Mouse (Mus musculus) stomach, embryonic 14.5 days (tissue): Measurements from ENCODE around the gene Itprip. TPM values are rescaled to one million over a fixed set of nuclear protein-coding genes. Genes with fewer than 3 reads are reported as not detected.

ENCODE experiments used
- ATAC-seq: fragments of 200-750 bp; cut with Nextera tagmentation; 2 replicates; pipeline ENCODE4 v1.8.0; 2017; ENCODE audit warnings: low read depth, moderate TSS enrichment; ENCODE audit not compliant: insufficient number of reproducible peaks, insufficient read depth, low FRiP score
- H3K27ac ChIP-seq: fragments of 300-500 bp; sonication (generic); 2 replicates; pipeline ENCODE4 v1.5.1; 2014; ENCODE audit warnings: mild to moderate bottlenecking, low read length, moderate library complexity, mixed read lengths
- H3K27me3 ChIP-seq: fragments of 300-500 bp; sonication (generic); 2 replicates; pipeline ENCODE4 v1.6.1; 2014; ENCODE audit warnings: low read length, control low read depth, mixed read lengths; ENCODE audit not compliant: control insufficient read depth, insufficient read depth
- H3K36me3 ChIP-seq: fragments of 300-500 bp; sonication (generic); 2 replicates; pipeline ENCODE4 v1.6.1; 2014; ENCODE audit warnings: mild to moderate bottlenecking, control low read depth, low read length, moderate library complexity, mixed read lengths; ENCODE audit not compliant: control insufficient read depth, insufficient read depth
- H3K4me1 ChIP-seq: fragments of 300-500 bp; sonication (generic); 2 replicates; pipeline ENCODE4 v1.6.1; 2014; ENCODE audit warnings: low read length, control low read depth, mixed read lengths; ENCODE audit not compliant: control insufficient read depth, insufficient read depth
- H3K4me2 ChIP-seq: fragments of 300-500 bp; sonication (generic); replicated peaks from 2 replicates; pipeline ENCODE4 v1.6.1; 2014; ENCODE audit warnings: low read depth, low read length, control low read depth
- H3K4me3 ChIP-seq: fragments of 300-500 bp; sonication (generic); 2 replicates; pipeline ENCODE4 v1.5.1; 2014; ENCODE audit warnings: low read depth, low read length, control low read depth
- H3K9ac ChIP-seq: fragments of 300-500 bp; sonication (generic); replicated peaks from 2 replicates; pipeline ENCODE4 v1.6.1; 2014; ENCODE audit warnings: low read depth, mild to moderate bottlenecking, control low read depth, low read length, moderate library complexity, mixed read lengths
- H3K9me3 ChIP-seq: fragments of 300-500 bp; sonication (generic); 2 replicates; pipeline ENCODE4 v1.6.1; 2016; ENCODE audit warnings: low read depth, low read length, control low read depth; ENCODE audit not compliant: control insufficient read depth
- WGBS: fragments of 180-500 bp; shearing (Covaris S2); extraction: QIAGEN DNeasy Blood & Tissue Kit; methylation state at CpG from one replicate; pipeline ENCODE4 v1.1.7; 2014; 5-methylcytosine and 5-hydroxymethylcytosine counted together
- polyA plus RNA-seq: library from polyadenylated mRNA; unstranded; fragments of >200 nt; fragmentation: Nextera tagmentation; extraction: Ambion mirVana; gene quantifications from 2 replicates; pipeline ENCODE4 v1.2.1, GENCODE M21; 2014

The Itprip gene
- polyA plus RNA-seq, 1 experiment from 2014 or later, result 9.3 TPM

GRCm38 (mm10) chr19:47910117-47910618, 8.9 kb downstream of the Itprip start:
- peak overlapping the region; percentile 38 for H3K4me2 ChIP-seq
- WGBS, result 34% methylated on average over 4 of the region's 4 CpGs
- no peak overlapping the region for H3K27ac ChIP-seq
- no peak for ATAC-seq
- H3K27me3 ChIP-seq, result no peaks in the 10 kb centered on the region
- H3K9ac ChIP-seq, result no peak overlapping the region; the same call in 1 of the 2 replicates
- H3K36me3 ChIP-seq, result no peaks in the 10 kb centered on the region
- H3K9me3 ChIP-seq, result no peaks in the 10 kb centered on the region
- peaks cover 33% of the 10 kb centered on the region for H3K4me1 ChIP-seq
- H3K4me3 ChIP-seq, result no peak overlapping the region

GRCm38 (mm10) chr19:47909387-47910116, 9.5 kb downstream of the Itprip start:
- peak overlapping the region; percentile 61 for H3K27ac ChIP-seq
- peaks cover 33% of the 10 kb centered on the region for H3K4me1 ChIP-seq
- H3K4me3 ChIP-seq, result no peak overlapping the region
- ATAC-seq, result no peak
- H3K27me3 ChIP-seq, result no peaks in the 10 kb centered on the region
- H3K9ac ChIP-seq, result no peak overlapping the region; the same call in 1 of the 2 replicates
- H3K9me3 ChIP-seq, result no peaks in the 10 kb centered on the region
- peak overlapping the region; percentile 38 for H3K4me2 ChIP-seq
- WGBS, result 6% methylated on average over 10 of the region's 10 CpGs
- H3K36me3 ChIP-seq, result no peaks in the 10 kb centered on the region

GRCm38 (mm10) chr19:47908961-47909371, 10.1 kb downstream of the Itprip start:
- Histone ChIP-seq H3K4me2 (peak overlapping the region; percentile 38; the same call in 1 of the 2 replicates), H3K36me3 (no peaks in the 10 kb centered on the region), H3K4me1 (peaks cover 33% of the 10 kb centered on the region), H3K4me3 (no peak overlapping the region), H3K9me3 (no peaks in the 10 kb centered on the region), H3K27me3 (no peaks in the 10 kb centered on the region), H3K9ac (no peak overlapping the region), H3K27ac (peak overlapping the region; percentile 48; the same call in 1 of the 2 replicates)
- WGBS, result 21% methylated on average over 6 of the region's 6 CpGs
- no peak for ATAC-seq

- no peak overlapping the region for H3K4me3 ChIP-seq
- no peak overlapping the region for H3K4me2 ChIP-seq
- peaks cover 34% of the 10 kb centered on the region for H3K4me1 ChIP-seq
- ATAC-seq, result no peak
- no peak overlapping the region for H3K27ac ChIP-seq
- 92% methylated on average over 9 of the region's 9 CpGs for WGBS
- no peaks in the 10 kb centered on the region for H3K36me3 ChIP-seq
- H3K9me3 ChIP-seq, result no peaks in the 10 kb centered on the region
- no peak overlapping the region for H3K9ac ChIP-seq
- H3K27me3 ChIP-seq, result no peaks in the 10 kb centered on the region
Measured at GRCm38 (mm10) chr19:47907596-47907995, 11.5 kb downstream of the Itprip start.

GRCm38 (mm10) chr19:47905603-47906002, 13.5 kb downstream of the Itprip start:
- Histone ChIP-seq H3K9me3 (no peaks in the 10 kb centered on the region), H3K4me1 (peaks cover 21% of the 10 kb centered on the region), H3K27ac (no peak overlapping the region), H3K4me3 (no peak overlapping the region), H3K27me3 (no peaks in the 10 kb centered on the region), H3K9ac (no peak overlapping the region), H3K36me3 (no peaks in the 10 kb centered on the region), H3K4me2 (no peak overlapping the region)
- ATAC-seq, result no peak
- WGBS, result 76% methylated on average over 5 of the region's 5 CpGs

GRCm38 (mm10) chr19:47905081-47905480, 14.0 kb downstream of the Itprip start:
- Histone ChIP-seq H3K36me3 (no peaks in the 10 kb centered on the region), H3K9me3 (no peaks in the 10 kb centered on the region), H3K4me2 (no peak overlapping the region), H3K4me1 (peaks cover 20% of the 10 kb centered on the region), H3K27ac (no peak overlapping the region), H3K9ac (no peak overlapping the region), H3K4me3 (no peak overlapping the region), H3K27me3 (no peaks in the 10 kb centered on the region)
- no peak for ATAC-seq
- WGBS, result 75% methylated on average over 4 of the region's 4 CpGs

GRCm38 (mm10) chr19:47903679-47904078, 15.4 kb downstream of the Itprip start:
- peaks cover 7% of the 10 kb centered on the region; the same call in 1 of the 2 replicates for H3K4me1 ChIP-seq
- no peaks in the 10 kb centered on the region for H3K9me3 ChIP-seq
- WGBS, result 64% methylated on average over 4 of the region's 4 CpGs
- ATAC-seq, result no peak
- H3K27ac ChIP-seq, result no peak overlapping the region
- H3K36me3 ChIP-seq, result no peaks in the 10 kb centered on the region
- no peak overlapping the region for H3K9ac ChIP-seq
- no peak overlapping the region for H3K4me2 ChIP-seq
- H3K4me3 ChIP-seq, result no peak overlapping the region
- H3K27me3 ChIP-seq, result no peaks in the 10 kb centered on the region

- 63% methylated on average over 13 of the region's 13 CpGs for WGBS
Measured at GRCm38 (mm10) chr19:47902316-47903201, 16.5 kb downstream of the Itprip start.

More at GRCm38 (mm10) chr19:47902316-47903201, 16.5 kb downstream of the Itprip start:
- Histone ChIP-seq H3K4me1 (peaks cover 4% of the 10 kb centered on the region; the same call in 1 of the 2 replicates), H3K27ac (no peak overlapping the region), H3K27me3 (no peaks in the 10 kb centered on the region), H3K4me3 (no peak overlapping the region), H3K9me3 (no peaks in the 10 kb centered on the region), H3K36me3 (no peaks in the 10 kb centered on the region; the same call in 1 of the 2 replicates), H3K9ac (no peak overlapping the region), H3K4me2 (no peak overlapping the region)
- no peak for ATAC-seq
